Mouse (Mus musculus): ENCODE measurements around the gene Ankrd13b. TPM values are rescaled to one million over a fixed set of nuclear protein-coding genes. Genes with fewer than 3 reads are reported as not detected.
A peak's percentile ranks its signal among the peaks of the same experiment; 100 is the strongest.

The Ankrd13b gene
- polyA plus RNA-seq, 1 experiment from 2014 or later: 8.5 TPM

- Histone ChIP-seq H3K36me3 (no peaks in the 10 kb centered on the region), H3K4me3 (no peak overlapping the region), H3K27me3 (no peaks in the 10 kb centered on the region), H3K4me2 (no peak overlapping the region), H3K4me1 (peaks cover 46% of the 10 kb centered on the region), H3K27ac (peak overlapping the region; percentile 39), H3K9ac (0 out of 2 replicates have a peak overlapping the region, but pooled peaks have one; percentile 47), H3K9me3 (no peaks in the 10 kb centered on the region)
- no peak for ATAC-seq (ENCODE audit: insufficient number of reproducible peaks, insufficient read depth, low FRiP score, low TSS enrichment, low read depth)
- WGBS: 50% methylated on average over 6 of the region's 6 CpGs
Observed at GRCm38 (mm10) chr11:77485229-77485628, 4.2 kb downstream of the Ankrd13b start.

- no peak for ATAC-seq (ENCODE audit: insufficient number of reproducible peaks, insufficient read depth, low FRiP score, low TSS enrichment, low read depth)
- H3K27ac ChIP-seq: no peak overlapping the region
- H3K4me1 ChIP-seq: peaks cover 39% of the 10 kb centered on the region
- H3K36me3 ChIP-seq: no peaks in the 10 kb centered on the region
- no peak overlapping the region for H3K4me3 ChIP-seq
- no peaks in the 10 kb centered on the region for H3K9me3 ChIP-seq
- H3K9ac ChIP-seq: no peak overlapping the region
- 71% methylated on average over 11 of the region's 11 CpGs for WGBS
- H3K4me2 ChIP-seq: no peak overlapping the region
- no peaks in the 10 kb centered on the region for H3K27me3 ChIP-seq
Observed at GRCm38 (mm10) chr11:77483510-77484255, 5.8 kb downstream of the Ankrd13b start.

DNA sequence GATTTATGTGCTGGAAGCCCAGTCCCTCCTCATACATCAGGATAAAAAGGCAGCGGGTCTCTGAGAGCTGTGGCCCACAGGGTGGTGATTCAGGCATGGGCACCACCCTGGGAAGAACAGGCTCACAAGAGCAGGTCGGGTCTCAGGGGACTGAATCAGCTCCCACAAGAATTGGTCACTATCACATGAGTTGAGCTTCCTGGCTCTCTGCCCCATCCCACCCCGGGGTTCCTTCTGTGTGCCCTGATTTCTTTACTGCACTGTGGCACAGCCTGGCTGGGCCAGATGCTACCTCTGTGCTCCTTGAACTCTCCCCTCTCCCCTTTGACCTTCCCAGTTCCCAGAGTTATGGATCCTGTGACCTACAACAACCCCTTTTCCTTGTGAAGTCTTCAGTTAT lies 6.4 kb downstream of the Ankrd13b start:
- no peaks in the 10 kb centered on the region for H3K9me3 ChIP-seq
- WGBS: 90% methylated on average over 3 of the region's 3 CpGs
- H3K36me3 ChIP-seq: no peaks in the 10 kb centered on the region
- no peak overlapping the region for H3K4me3 ChIP-seq
- ATAC-seq (ENCODE audit: insufficient number of reproducible peaks, insufficient read depth, low FRiP score, low TSS enrichment, low read depth): no peak
- H3K27ac ChIP-seq: no peak overlapping the region
- H3K27me3 ChIP-seq: no peaks in the 10 kb centered on the region
- H3K9ac ChIP-seq: no peak overlapping the region
- no peak overlapping the region for H3K4me2 ChIP-seq
- H3K4me1 ChIP-seq: peaks cover 32% of the 10 kb centered on the region

DNA sequence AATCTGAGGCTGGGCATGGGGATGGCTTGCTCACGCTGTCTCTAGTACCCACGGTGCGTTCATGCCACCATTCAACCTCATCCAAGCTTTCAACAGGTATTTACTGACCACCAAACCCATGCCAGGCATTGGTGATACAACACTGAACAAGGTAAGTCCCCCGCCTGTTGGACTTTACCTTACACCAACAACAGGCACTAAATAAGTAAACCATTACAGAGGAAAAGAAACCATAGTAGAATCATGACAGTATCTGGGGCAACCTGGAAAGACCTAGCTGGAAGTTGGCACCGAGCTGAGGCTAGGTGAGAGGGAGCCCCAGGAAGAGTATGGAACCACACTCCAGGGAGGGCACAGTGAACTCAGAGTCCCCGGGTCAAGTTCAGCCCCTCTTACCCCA lies 12.6 kb downstream of the Ankrd13b start:
- Histone ChIP-seq H3K4me1 (0 out of 2 replicates have a peak, but pooled peaks cover 3% of the 10 kb centered on the region), H3K9ac (no peak overlapping the region), H3K27ac (no peak overlapping the region), H3K4me2 (no peak overlapping the region), H3K4me3 (no peak overlapping the region), H3K9me3 (no peaks in the 10 kb centered on the region), H3K36me3 (peaks cover 38% of the 10 kb centered on the region), H3K27me3 (no peaks in the 10 kb centered on the region)
- no peak for ATAC-seq (ENCODE audit: insufficient number of reproducible peaks, insufficient read depth, low FRiP score, low TSS enrichment, low read depth)
- WGBS: 93% methylated on average over 6 of the region's 6 CpGs

GRCm38 (mm10) chr11:77476216-77476615 lies 13.3 kb downstream of the Ankrd13b start:
- H3K4me3 ChIP-seq: no peak overlapping the region
- peaks cover 45% of the 10 kb centered on the region for H3K36me3 ChIP-seq
- no peaks in the 10 kb centered on the region for H3K9me3 ChIP-seq
- H3K27ac ChIP-seq: no peak overlapping the region
- no peak overlapping the region for H3K9ac ChIP-seq
- no peak overlapping the region for H3K4me2 ChIP-seq
- no peak for ATAC-seq (ENCODE audit: insufficient number of reproducible peaks, insufficient read depth, low FRiP score, low TSS enrichment, low read depth)
- no peaks in the 10 kb centered on the region for H3K4me1 ChIP-seq
- WGBS: 90% methylated on average over 14 of the region's 14 CpGs
- H3K27me3 ChIP-seq: no peaks in the 10 kb centered on the region

- Histone ChIP-seq H3K4me1 (peaks cover 7% of the 10 kb centered on the region), H3K27ac (no peak overlapping the region), H3K9me3 (no peaks in the 10 kb centered on the region), H3K4me3 (no peak overlapping the region), H3K9ac (no peak overlapping the region), H3K27me3 (peaks cover 19% of the 10 kb centered on the region), H3K4me2 (no peak overlapping the region), H3K36me3 (peaks cover 53% of the 10 kb centered on the region)
- no peak for ATAC-seq (ENCODE audit: insufficient number of reproducible peaks, insufficient read depth, low FRiP score, low TSS enrichment, low read depth)
- WGBS: 90% methylated on average over 16 of the region's 16 CpGs
Observed at GRCm38 (mm10) chr11:77472775-77473174, 16.7 kb downstream of the Ankrd13b start.

DNA sequence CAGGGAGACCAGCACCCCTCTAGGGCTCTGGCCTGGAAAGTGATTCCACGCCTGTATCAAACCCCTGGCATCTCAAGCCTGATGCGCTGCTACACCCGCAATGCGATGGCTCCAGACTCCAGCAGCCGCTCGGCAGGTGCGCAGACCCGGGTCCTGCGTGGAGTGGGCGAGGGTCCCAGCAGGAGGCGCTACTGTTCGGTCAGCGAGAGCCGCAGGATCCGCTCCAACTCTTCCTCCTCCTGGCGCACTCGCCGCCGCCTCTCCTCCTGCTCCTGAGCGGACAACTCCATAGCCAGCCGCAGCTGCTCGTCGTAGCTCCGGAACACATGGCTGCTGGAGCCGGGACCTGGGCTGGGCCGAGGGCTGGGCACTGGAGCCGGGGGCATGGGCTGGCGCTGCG lies 18.1 kb downstream of the Ankrd13b start:
- Histone ChIP-seq H3K4me3 (no peak overlapping the region), H3K36me3 (peaks cover 49% of the 10 kb centered on the region), H3K27me3 (peaks cover 33% of the 10 kb centered on the region), H3K4me1 (peaks cover 10% of the 10 kb centered on the region), H3K27ac (no peak overlapping the region), H3K9me3 (no peaks in the 10 kb centered on the region), H3K9ac (no peak overlapping the region), H3K4me2 (no peak overlapping the region)
- WGBS: 75% methylated on average over 29 of the region's 29 CpGs
- no peak for ATAC-seq (ENCODE audit: insufficient number of reproducible peaks, insufficient read depth, low FRiP score, low TSS enrichment, low read depth)

DNA sequence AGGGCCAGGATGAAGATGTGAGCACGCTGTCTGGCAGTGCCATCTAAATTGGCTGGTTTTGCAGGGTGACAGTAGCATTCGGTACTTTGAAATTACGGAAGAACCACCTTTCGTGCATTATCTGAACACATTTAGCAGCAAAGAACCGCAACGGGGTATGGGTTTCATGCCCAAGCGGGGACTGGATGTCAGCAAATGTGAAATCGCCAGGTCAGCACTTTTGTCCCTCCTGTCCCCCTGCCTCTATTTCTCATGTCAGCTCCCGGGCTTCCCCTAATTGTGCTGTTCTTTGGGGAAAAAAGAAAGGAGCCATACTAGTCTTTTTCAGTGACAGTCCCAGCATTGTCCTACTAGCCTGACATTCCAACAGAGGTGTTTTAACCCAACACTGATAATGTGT lies 21.1 kb downstream of the Ankrd13b start:
- Histone ChIP-seq H3K4me3 (no peak overlapping the region), H3K4me2 (no peak overlapping the region), H3K9me3 (no peaks in the 10 kb centered on the region), H3K27me3 (peaks cover 63% of the 10 kb centered on the region), H3K4me1 (peaks cover 13% of the 10 kb centered on the region), H3K27ac (no peak overlapping the region), H3K9ac (no peak overlapping the region), H3K36me3 (peaks cover 30% of the 10 kb centered on the region)
- WGBS: 80% methylated on average over 9 of the region's 9 CpGs
- ATAC-seq (ENCODE audit: insufficient number of reproducible peaks, insufficient read depth, low FRiP score, low TSS enrichment, low read depth): no peak

DNA sequence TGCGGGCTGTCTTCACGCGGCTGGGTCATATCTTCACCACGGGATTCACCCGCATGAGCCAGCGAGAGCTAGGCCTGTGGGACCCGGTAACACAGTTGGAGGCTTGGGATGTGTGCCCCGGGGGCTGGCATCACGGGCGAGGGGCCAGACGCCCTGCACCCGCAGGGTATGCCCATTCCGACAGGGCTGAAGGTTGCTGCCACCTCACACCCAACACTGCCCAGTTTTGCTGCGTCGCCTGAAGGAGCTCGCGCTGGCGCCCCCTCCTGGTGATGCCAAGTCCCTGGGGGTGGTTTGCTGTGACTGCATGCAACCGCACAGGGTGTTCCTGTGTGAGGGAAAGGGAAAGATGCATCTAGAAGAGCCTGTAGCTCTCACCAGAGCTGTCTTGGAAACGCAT lies 21.7 kb downstream of the Ankrd13b start:
- Histone ChIP-seq H3K27ac (no peak overlapping the region), H3K4me2 (peak overlapping the region; percentile 37), H3K27me3 (peaks cover 69% of the 10 kb centered on the region), H3K9me3 (no peaks in the 10 kb centered on the region), H3K4me3 (no peak overlapping the region), H3K36me3 (peaks cover 24% of the 10 kb centered on the region), H3K9ac (peak overlapping the region; percentile 16; the same call in 1 of the 2 replicates), H3K4me1 (peaks cover 13% of the 10 kb centered on the region)
- WGBS: 17% methylated on average over 20 of the region's 20 CpGs
- ATAC-seq (ENCODE audit: insufficient number of reproducible peaks, insufficient read depth, low FRiP score, low TSS enrichment, low read depth): no peak

GRCm38 (mm10) chr11:77467157-77467556 lies 22.3 kb downstream of the Ankrd13b start:
- no peaks in the 10 kb centered on the region for H3K9me3 ChIP-seq
- WGBS: 2% methylated on average over 25 of the region's 25 CpGs
- no peak for ATAC-seq (ENCODE audit: insufficient number of reproducible peaks, insufficient read depth, low FRiP score, low TSS enrichment, low read depth)
- peaks cover 13% of the 10 kb centered on the region for H3K4me1 ChIP-seq
- H3K9ac ChIP-seq: no peak overlapping the region
- H3K4me3 ChIP-seq: peak overlapping the region; percentile 12; the same call in 1 of the 2 replicates
- H3K4me2 ChIP-seq: peak overlapping the region; percentile 37
- peaks cover 75% of the 10 kb centered on the region for H3K27me3 ChIP-seq
- H3K36me3 ChIP-seq: peaks cover 18% of the 10 kb centered on the region
- no peak overlapping the region for H3K27ac ChIP-seq

DNA sequence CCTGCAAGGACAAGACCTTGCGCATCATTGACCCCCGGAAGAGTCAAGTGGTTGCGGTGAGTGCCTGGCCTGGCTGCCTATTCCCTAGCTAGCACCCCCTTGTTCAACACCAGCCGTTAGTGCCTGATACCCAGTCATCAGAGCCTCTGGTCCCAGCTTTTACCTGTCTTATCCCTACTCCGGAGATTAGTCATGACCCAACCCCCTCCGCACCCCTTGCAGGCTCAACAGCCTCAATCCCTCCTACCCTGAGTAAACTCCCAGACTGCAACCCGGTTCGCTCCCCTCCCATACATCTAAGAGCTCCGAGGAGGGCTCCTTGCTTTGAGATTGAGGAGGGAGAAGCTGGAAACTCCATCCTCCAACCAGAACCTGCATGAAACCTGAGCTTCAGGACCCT lies 22.9 kb downstream of the Ankrd13b start:
- peaks cover 17% of the 10 kb centered on the region for H3K4me1 ChIP-seq
- peaks cover 82% of the 10 kb centered on the region for H3K27me3 ChIP-seq
- H3K9me3 ChIP-seq: no peaks in the 10 kb centered on the region
- no peak overlapping the region for H3K27ac ChIP-seq
- peaks cover 12% of the 10 kb centered on the region for H3K36me3 ChIP-seq
- 29% methylated on average over 9 of the region's 9 CpGs for WGBS
- H3K9ac ChIP-seq: no peak overlapping the region
- no peak overlapping the region for H3K4me3 ChIP-seq
- ATAC-seq (ENCODE audit: insufficient number of reproducible peaks, insufficient read depth, low FRiP score, low TSS enrichment, low read depth): no peak
- H3K4me2 ChIP-seq: peak overlapping the region; percentile 37; the same call in 1 of the 2 replicates

GRCm38 (mm10) chr11:77465111-77465510 lies 24.4 kb downstream of the Ankrd13b start:
- no peak overlapping the region for H3K9ac ChIP-seq
- 47% methylated on average over 3 of the region's 3 CpGs for WGBS
- H3K27me3 ChIP-seq: peaks cover 93% of the 10 kb centered on the region
- H3K4me3 ChIP-seq: no peak overlapping the region
- H3K9me3 ChIP-seq: no peaks in the 10 kb centered on the region
- ATAC-seq (ENCODE audit: insufficient number of reproducible peaks, insufficient read depth, low FRiP score, low TSS enrichment, low read depth): no peak
- H3K4me2 ChIP-seq: no peak overlapping the region
- H3K4me1 ChIP-seq: peaks cover 14% of the 10 kb centered on the region
- H3K27ac ChIP-seq: no peak overlapping the region
- H3K36me3 ChIP-seq: no peaks in the 10 kb centered on the region

All from embryonic facial prominence, embryonic 13.5 days (tissue).